Mouse (Mus musculus) naive thymus-derived CD4-positive, alpha-beta T cell, adult 5 months (primary cell): ENCODE data around the gene Pcdh15. TPM values are rescaled to one million over a fixed set of nuclear protein-coding genes. Genes with fewer than 3 reads are reported as not detected.

Experiments used
- polyA plus RNA-seq: library from polyadenylated mRNA; unstranded; fragments of 100-300 nt; shearing (Covaris generic); gene quantifications from one replicate; pipeline ENCODE4 v1.2.1, GENCODE M21; 2017

Gene Pcdh15
- polyA plus RNA-seq, result 0.65 TPM

GRCm38 (mm10) chr10:73098966-73099845 is at the start of gene Pcdh15:
Gene Pcdh15, plus strand, starts transcription at chr10:73099342.

